Mouse (Mus musculus): ENCODE results near the gene Adipor2.
"Not testable (repeated sequence)": the region's sequence is repeated elsewhere in the genome, so short reads cannot be mapped to it uniquely, and the experiment has no call there.

Adipor2 gene

GRCm38 (mm10) chr6:119389089-119389488, 28.4 kb downstream of the Adipor2 start:
- DNase-seq (ENCODE audit: low read depth, low spot score): no peak

DNA sequence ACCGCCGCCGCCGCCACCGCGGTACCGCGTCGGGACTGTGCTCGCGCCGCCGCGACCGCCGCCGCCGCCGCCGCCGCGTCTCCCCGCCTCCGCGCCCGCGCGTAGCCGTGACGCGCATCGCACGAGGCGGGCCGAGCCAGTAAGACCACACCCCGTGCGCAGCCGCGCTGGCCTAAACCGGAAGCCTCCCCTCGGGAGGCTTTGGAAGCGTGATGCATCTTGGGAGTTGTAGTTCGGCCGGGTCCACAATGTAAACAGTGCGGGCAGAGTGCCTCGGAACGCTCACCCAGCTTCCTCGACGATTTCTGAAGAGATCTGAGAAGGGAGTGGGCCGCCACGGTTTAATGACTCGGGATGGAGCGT, 28.9 kb downstream of the Adipor2 start:
- peak; percentile 97 for DNase-seq (ENCODE audit: low read depth, low spot score)

- DNase-seq (ENCODE audit: low read depth, low spot score): peak; percentile 47
These were observed 29.5 kb downstream of the Adipor2 start for GRCm38 (mm10) chr6:119387801-119388649.

DNA sequence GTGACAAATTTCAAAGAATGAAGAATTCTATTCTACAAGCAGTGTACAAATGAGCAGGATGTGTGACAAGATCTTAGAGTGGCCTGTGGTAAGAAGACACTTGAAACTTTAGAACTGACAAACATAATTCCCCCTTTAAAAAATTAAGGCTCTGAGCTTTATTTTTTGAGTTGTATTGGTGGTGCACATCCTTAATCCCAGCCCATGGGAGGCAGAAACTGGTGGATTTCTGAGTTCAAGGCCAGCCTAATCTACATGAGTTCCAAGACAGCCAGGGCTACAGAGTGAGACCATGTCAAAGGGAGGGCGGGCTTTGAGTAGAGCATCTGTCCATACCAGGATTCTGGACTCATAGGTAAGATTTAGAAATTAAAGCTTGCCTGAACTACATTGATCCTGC, 30.7 kb downstream of the Adipor2 start:
- no peak for DNase-seq (ENCODE audit: low read depth, low spot score)

DNA sequence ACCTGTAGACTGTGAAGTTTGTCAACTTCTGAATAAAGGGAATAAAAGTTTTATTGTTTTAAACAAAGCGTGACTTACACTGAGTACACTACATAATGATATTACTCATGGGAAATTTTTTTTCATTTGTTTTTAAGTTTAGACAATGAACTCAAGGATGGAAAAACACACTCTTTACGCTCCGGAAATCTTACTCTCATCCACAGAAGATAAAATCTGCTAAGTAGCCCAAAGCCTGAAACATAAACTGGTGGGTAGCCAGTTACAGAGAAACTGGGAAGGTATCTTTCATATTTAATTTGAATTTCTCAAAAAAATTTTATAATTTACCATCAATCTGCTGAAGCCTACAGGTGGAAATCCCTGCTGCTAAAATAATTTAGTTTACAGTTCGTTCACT, 31.1 kb downstream of the Adipor2 start:
- DNase-seq (ENCODE audit: low read depth, low spot score): no peak

DNA sequence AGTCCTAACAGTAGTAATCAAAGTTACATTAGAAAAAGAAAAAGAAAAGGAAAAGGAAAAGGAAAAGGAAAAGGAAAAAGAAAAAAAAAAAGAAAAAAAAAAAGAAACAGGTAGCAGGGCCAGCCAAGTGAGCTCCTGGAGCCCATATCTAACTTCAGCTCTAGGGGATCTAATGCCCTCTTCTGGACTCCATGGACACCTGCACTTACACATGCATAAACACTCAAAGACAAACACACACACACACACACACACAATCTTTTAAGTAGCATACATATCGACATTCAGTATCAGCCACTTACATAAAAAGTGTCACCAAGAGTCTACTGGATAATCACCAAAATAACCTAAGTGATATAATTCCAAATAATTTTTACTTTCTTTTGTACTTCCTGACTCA, 31.8 kb downstream of the Adipor2 start:
- peak; percentile 38 for DNase-seq (ENCODE audit: low read depth, low spot score)

DNA sequence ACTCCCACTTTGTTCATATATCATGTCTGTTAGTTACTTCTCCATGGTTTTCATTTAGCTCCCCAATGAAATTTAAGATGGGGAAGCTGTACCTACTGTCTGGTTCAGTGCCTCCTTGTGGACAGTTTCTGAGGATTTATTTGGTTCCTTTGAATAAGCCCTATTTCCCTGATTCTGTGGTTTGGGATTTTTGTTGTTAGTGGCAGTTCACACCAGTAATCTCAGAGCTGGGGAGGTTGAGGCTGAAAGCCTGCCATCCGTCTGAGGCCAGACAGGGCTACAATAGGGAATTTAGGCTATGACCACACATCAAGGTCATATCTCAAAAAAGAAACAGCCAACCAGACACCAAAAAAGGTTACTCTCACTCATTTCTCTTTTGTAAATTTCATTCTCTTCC, 38.9 kb downstream of the Adipor2 start:
- no peak for DNase-seq (ENCODE audit: low read depth, low spot score)

DNA sequence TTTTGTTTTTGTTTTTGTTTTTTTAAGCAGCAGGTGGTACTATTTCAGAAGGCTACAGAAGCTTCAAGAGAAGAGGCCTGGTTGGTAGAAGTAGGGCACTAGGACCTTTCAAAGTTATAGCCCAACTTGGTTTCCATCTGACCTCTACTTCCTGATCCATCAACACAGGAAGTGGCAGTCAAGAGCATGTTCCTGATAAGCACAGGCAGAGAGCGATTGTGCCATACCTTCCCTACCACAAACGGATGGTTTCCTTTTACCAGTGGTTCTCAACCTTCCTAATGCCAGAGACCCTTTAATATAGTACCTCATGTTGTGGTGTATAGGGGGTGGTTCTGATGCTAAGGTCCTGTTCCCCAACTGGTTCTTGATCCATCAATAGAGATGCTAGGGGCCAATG, 39.9 kb downstream of the Adipor2 start:
- no peak for DNase-seq (ENCODE audit: low read depth, low spot score)

- no peak for DNase-seq (ENCODE audit: low read depth, low spot score)
These were observed 42.5 kb downstream of the Adipor2 start for GRCm38 (mm10) chr6:119375035-119375434.

GRCm38 (mm10) chr6:119373000-119373705, 44.4 kb downstream of the Adipor2 start:
- no peak for DNase-seq (ENCODE audit: low read depth, low spot score)

- no peak for DNase-seq (ENCODE audit: low read depth, low spot score)
These were observed 45.3 kb downstream of the Adipor2 start for GRCm38 (mm10) chr6:119372237-119372636.

- DNase-seq (ENCODE audit: low read depth, low spot score): no peak
These were observed 45.9 kb downstream of the Adipor2 start for GRCm38 (mm10) chr6:119371624-119372023.

GRCm38 (mm10) chr6:119367382-119367781, 50.1 kb downstream of the Adipor2 start:
- DNase-seq (ENCODE audit: low read depth, low spot score): no peak

DNA sequence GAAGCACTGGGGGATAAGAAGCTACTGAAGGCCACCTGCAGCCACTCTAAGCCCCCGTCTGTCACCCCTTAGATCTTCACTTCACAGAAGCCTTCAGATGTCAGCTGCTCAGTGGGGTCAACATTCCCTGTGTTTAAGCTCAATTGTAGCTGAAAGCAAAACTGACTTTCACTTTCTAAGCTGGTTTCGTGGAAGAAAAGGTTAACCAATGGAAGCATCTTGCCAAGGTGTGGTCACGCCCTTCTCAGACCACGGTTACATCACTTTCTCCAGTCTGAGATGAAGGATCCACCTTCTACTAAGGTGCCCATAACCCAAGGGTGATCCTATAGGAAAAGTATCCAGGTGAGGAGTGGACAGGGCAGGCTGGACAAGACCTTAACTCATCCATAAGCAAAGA, 50.7 kb downstream of the Adipor2 start:
- DNase-seq (ENCODE audit: low read depth, low spot score): not testable (repeated sequence)

- DNase-seq (ENCODE audit: low read depth, low spot score): no peak
These were observed 53.9 kb downstream of the Adipor2 start for GRCm38 (mm10) chr6:119363593-119363992.

GRCm38 (mm10) chr6:119360925-119361702, 56.4 kb downstream of the Adipor2 start:
- no peak for DNase-seq (ENCODE audit: low read depth, low spot score)

GRCm38 (mm10) chr6:119360250-119360649, 57.3 kb downstream of the Adipor2 start:
- not testable (repeated sequence) for DNase-seq (ENCODE audit: low read depth, low spot score)

DNA sequence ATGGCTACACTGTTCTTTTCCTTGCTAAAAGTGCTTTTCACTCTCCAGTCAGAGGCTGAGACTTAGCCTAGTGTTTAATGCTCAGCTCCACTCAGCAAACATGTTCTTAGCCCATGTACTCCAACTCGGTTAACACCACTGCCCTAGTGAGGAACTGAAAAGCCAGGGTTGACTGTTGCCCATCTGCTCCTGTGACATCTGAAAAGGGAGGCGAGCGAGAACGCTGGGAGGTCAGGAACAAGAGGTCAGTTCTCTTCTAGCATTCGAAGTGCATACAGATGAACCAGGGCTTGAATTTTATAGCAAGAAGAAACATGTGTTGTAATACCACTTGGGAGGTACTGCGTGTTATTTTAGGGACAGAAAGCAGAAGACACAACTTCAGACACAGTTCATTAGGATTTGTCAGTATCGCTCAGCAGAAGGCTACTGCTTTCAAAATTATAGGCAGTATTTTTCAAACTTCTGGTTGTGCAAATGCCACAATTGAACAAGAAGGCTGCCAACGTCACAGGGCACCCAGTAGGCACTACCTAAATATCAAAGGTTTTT, 59.4 kb downstream of the Adipor2 start:
- DNase-seq (ENCODE audit: low read depth, low spot score): no peak

DNA sequence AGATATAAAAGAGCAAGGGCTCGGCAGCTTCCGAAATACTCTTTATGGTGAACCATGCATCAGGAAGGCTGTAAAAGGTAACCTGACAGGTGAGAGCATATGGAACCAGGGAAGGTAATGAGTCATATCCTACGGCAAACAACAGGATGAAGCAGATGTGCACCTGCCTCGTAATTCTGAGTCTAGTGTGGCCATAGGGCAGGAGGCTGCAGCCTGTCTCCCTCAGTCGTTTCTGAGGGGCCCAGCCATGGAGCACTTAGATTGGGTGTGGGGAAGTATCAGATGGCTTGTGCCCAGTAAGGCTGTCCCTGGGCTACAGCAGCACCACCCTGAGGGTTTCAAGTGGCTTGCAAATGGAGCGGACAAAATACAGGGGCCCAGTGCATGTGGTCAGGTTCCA, 65.0 kb downstream of the Adipor2 start:
- DNase-seq (ENCODE audit: low read depth, low spot score): no peak

DNA sequence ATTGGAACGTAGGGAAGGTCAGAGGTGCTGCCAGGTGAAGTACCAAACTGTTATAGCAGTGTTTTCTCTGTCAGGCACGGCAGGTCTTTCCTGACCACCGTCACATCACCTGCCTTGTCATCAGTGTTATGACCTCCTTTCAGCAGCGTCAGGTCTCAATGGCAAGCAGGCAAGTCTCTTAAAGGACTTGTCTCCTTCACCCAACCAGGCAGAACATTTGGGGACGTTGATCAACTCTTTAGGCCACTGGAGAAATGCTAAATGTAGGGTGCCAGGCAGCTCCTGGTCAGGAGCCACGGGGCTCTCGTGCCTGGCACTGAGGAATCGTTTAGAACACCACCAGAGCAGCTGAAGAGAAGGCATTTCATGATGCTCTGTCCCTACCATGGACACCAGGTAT, 65.8 kb downstream of the Adipor2 start:
- no peak for DNase-seq (ENCODE audit: low read depth, low spot score)

DNA sequence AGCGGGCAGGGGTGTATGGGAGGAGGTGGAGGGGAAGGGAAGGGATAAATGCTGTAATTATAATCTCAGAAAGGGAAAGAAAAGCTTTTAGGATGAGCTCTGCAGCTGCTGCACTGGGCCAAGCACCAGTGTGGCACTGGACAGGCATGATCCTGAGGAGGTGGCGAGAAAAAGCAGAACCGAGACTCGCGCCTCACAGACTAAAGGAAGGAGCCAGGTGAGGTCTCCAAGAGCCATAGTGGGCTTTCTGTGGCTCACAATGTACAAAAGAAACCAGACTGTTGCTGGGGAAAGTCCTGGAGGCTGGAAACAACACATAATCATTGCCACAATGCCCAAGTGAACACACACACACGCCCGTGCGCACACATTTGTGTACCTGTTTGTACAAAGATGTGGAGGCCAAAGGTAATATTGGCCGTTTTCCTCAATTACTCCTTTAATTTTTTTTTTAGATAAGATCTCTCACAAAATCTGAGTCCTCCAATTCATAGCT, 66.8 kb downstream of the Adipor2 start:
- DNase-seq (ENCODE audit: low read depth, low spot score): no peak

DNA sequence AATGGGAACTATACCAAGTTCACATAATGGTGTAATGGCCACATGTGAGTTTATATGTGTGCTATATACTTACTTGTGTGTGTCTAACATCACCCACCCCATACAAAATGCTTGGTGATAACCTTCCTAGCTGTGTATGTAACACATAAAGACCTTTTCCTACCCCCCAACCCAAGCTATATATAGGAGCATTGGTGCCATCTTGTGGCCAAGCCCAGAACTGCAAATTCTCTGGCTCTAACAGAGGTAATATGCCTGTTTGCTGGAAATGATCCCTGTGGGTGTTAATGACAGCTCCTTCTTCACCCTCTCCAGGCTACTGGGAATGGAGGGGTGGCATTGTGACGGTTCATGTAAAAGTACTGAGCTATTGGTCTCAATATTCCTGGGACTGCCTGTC, 69.3 kb downstream of the Adipor2 start:
- DNase-seq (ENCODE audit: low read depth, low spot score): peak; percentile 77

Measured in ES-CJ7 (cell line).